Mouse (Mus musculus): ENCODE results near the gene Efna4. TPM values are rescaled to one million over a fixed set of nuclear protein-coding genes. Genes with fewer than 3 reads are reported as not detected.
A peak's percentile ranks its signal among the peaks of the same experiment; 100 is the strongest.

The Efna4 gene
- polyA plus RNA-seq, 1 experiment from 2014 or later = 20.5 TPM

DNA sequence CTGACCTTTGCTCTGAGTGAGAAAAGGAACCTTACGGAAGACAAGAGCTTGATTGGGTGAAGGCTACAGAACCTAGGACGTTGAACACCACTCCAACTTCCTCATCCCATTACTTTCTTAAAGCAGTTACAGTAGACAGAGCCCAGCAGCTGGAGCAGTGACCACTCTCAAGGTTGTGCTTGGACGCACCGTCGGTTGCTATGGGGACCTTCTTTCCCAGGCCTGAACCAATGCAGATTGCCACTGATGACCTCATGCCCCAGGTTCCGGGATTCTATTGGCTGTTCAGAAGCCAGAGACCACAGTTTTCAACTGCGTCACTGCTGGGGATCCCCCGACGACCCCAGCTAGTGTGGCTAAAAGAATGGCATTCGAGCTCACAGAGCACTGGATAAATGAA is 6.9 kb downstream of the Efna4 start:
- ATAC-seq (ENCODE audit: insufficient read depth, low FRiP score, low TSS enrichment) = peak; percentile 48; the same call in 1 of the 2 replicates
- peaks cover 3% of the 10 kb centered on the region; the same call in 1 of the 2 replicates for H3K36me3 ChIP-seq (ENCODE audit: control insufficient read depth, insufficient read depth, low read length)
- DNase-seq (ENCODE audit: low spot score) = peak; percentile 57
- H3K9me3 ChIP-seq (ENCODE audit: control insufficient read depth, low read length) = no peaks in the 10 kb centered on the region
- peaks cover 28% of the 10 kb centered on the region for H3K4me1 ChIP-seq (ENCODE audit: control insufficient read depth, insufficient read depth, low read length)
- 19% methylated on average over 10 of the region's 10 CpGs for WGBS
- no peaks in the 10 kb centered on the region for H3K27me3 ChIP-seq (ENCODE audit: control insufficient read depth, insufficient read depth, low read length)
- no peak overlapping the region for H3K4me3 ChIP-seq (ENCODE audit: low read depth, low read length)
- no peak overlapping the region for H3K9ac ChIP-seq (ENCODE audit: low read length)
- no peak overlapping the region for H3K27ac ChIP-seq (ENCODE audit: low read depth, low read length)
- H3K4me2 ChIP-seq (ENCODE audit: low read depth) = no peak overlapping the region

- peak overlapping the region; percentile 5; the same call in 1 of the 2 replicates for H3K4me2 ChIP-seq (ENCODE audit: low read depth)
- DNase-seq (ENCODE audit: low spot score) (no peak), ATAC-seq (ENCODE audit: insufficient read depth, low FRiP score, low TSS enrichment) (no peak)
- whole genome bisulfite sequencing = 48% methylated on average over 3 of the region's 3 CpGs
- H3K9ac ChIP-seq (ENCODE audit: low read length) = no peak overlapping the region
- no peaks in the 10 kb centered on the region for H3K27me3 ChIP-seq (ENCODE audit: control insufficient read depth, insufficient read depth, low read length)
- H3K4me1 ChIP-seq (ENCODE audit: control insufficient read depth, insufficient read depth, low read length) = peaks cover 25% of the 10 kb centered on the region
- H3K36me3 ChIP-seq (ENCODE audit: control insufficient read depth, insufficient read depth, low read length) = peaks cover 3% of the 10 kb centered on the region; the same call in 1 of the 2 replicates
- H3K4me3 ChIP-seq (ENCODE audit: low read depth, low read length) = no peak overlapping the region
- H3K27ac ChIP-seq (ENCODE audit: low read depth, low read length) = no peak overlapping the region
- H3K9me3 ChIP-seq (ENCODE audit: control insufficient read depth, low read length) = no peaks in the 10 kb centered on the region
Observed at GRCm38 (mm10) chr3:89330346-89330745, 7.5 kb downstream of the Efna4 start.

DNA sequence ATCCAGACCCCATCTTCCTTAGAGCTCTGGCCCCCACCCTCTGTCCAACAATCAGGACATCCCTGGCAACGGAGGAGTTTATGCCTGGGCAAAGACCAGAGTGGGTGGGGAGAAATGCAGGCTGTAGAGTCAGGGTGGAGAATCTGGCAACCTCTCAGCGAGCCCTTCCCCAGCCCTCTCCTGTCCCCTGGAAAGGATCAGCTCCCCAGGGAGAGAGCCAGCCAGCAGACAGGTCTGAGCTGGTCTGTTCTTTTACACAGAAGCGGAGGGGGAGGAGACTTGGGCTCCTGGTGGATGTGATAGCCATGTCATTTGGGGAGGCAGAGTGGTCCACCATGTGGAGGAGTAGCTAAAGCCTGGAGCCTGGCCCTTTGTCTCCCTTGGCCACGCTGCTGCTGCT is 9.2 kb downstream of the Efna4 start:
- Histone ChIP-seq H3K4me3 (ENCODE audit: low read depth, low read length) (no peak overlapping the region), H3K27ac (ENCODE audit: low read depth, low read length) (no peak overlapping the region), H3K4me1 (ENCODE audit: control insufficient read depth, insufficient read depth, low read length) (peaks cover 25% of the 10 kb centered on the region), H3K4me2 (ENCODE audit: low read depth) (no peak overlapping the region), H3K27me3 (ENCODE audit: control insufficient read depth, insufficient read depth, low read length) (no peaks in the 10 kb centered on the region), H3K36me3 (ENCODE audit: control insufficient read depth, insufficient read depth, low read length) (no peaks in the 10 kb centered on the region), H3K9ac (ENCODE audit: low read length) (no peak overlapping the region), H3K9me3 (ENCODE audit: control insufficient read depth, low read length) (no peaks in the 10 kb centered on the region)
- ATAC-seq (ENCODE audit: insufficient read depth, low FRiP score, low TSS enrichment) (no peak), DNase-seq (ENCODE audit: low spot score) (no peak)
- 14% methylated on average over 4 of the region's 4 CpGs for WGBS

DNA sequence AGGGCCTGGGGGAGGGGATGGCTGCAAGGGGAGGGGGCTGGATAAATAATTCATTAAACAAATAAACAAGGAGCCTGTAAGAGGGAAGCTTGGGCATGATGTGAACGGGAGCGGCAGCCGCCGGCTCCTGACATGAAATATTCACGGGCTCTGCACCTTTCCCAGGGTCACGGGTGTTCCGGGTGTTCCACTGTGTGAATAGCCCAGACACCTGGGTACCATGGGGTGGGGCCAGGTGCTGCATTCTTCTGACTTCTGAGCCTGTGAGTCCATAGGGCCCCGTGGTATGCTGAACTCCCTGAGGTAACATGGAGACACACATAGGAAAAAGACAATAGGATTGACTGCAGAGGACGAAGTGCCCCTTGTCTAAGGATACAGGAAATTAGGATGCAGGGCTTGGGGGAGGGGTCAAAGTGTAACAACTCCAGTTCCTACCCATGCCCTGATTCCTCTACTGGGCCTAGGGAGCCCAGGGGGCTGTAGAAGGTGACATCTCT is 10.4 kb downstream of the Efna4 start:
- peak; percentile 45 for DNase-seq (ENCODE audit: low spot score)
- no peak; the same call in 1 of the 2 replicates for ATAC-seq (ENCODE audit: insufficient read depth, low FRiP score, low TSS enrichment)
- peaks cover under 1% of the 10 kb centered on the region; the same call in 1 of the 2 replicates for H3K27me3 ChIP-seq (ENCODE audit: control insufficient read depth, insufficient read depth, low read length)

GRCm38 (mm10) chr3:89325882-89326281 is 11.9 kb downstream of the Efna4 start:
- H3K36me3 ChIP-seq (ENCODE audit: control insufficient read depth, insufficient read depth, low read length) = no peaks in the 10 kb centered on the region
- peaks cover 18% of the 10 kb centered on the region for H3K4me1 ChIP-seq (ENCODE audit: control insufficient read depth, insufficient read depth, low read length)
- WGBS = 92% methylated on average over 8 of the region's 8 CpGs
- DNase-seq (ENCODE audit: low spot score) = no peak
- no peak for ATAC-seq (ENCODE audit: insufficient read depth, low FRiP score, low TSS enrichment)
- H3K27me3 ChIP-seq (ENCODE audit: control insufficient read depth, insufficient read depth, low read length) = peaks cover 12% of the 10 kb centered on the region
- no peaks in the 10 kb centered on the region for H3K9me3 ChIP-seq (ENCODE audit: control insufficient read depth, low read length)
- H3K4me2 ChIP-seq (ENCODE audit: low read depth) = no peak overlapping the region
- H3K27ac ChIP-seq (ENCODE audit: low read depth, low read length) = no peak overlapping the region
- H3K4me3 ChIP-seq (ENCODE audit: low read depth, low read length) = no peak overlapping the region
- H3K9ac ChIP-seq (ENCODE audit: low read length) = no peak overlapping the region

More for the DNA sequence above, 10.4 kb downstream of the Efna4 start:
- Histone ChIP-seq H3K36me3 (ENCODE audit: control insufficient read depth, insufficient read depth, low read length) (no peaks in the 10 kb centered on the region), H3K4me2 (ENCODE audit: low read depth) (no peak overlapping the region), H3K27ac (ENCODE audit: low read depth, low read length) (peak overlapping the region; percentile 71), H3K4me1 (ENCODE audit: control insufficient read depth, insufficient read depth, low read length) (peaks cover 16% of the 10 kb centered on the region), H3K9ac (ENCODE audit: low read length) (no peak overlapping the region), H3K4me3 (ENCODE audit: low read depth, low read length) (no peak overlapping the region), H3K9me3 (ENCODE audit: control insufficient read depth, low read length) (no peaks in the 10 kb centered on the region)
- WGBS = 36% methylated on average over 9 of the region's 9 CpGs

- peak; percentile 89 for DNase-seq (ENCODE audit: low spot score)
- under 1% methylated on average over 43 of the region's 53 CpGs for WGBS
- Histone ChIP-seq H3K27me3 (ENCODE audit: control insufficient read depth, insufficient read depth, low read length) (peaks cover 43% of the 10 kb centered on the region), H3K4me1 (ENCODE audit: control insufficient read depth, insufficient read depth, low read length) (peaks cover 36% of the 10 kb centered on the region), H3K9me3 (ENCODE audit: control insufficient read depth, low read length) (no peaks in the 10 kb centered on the region), H3K9ac (ENCODE audit: low read length) (peak within 1 kb of the TSS; percentile 88), H3K36me3 (ENCODE audit: control insufficient read depth, insufficient read depth, low read length) (no peaks in the 10 kb centered on the region), H3K4me2 (ENCODE audit: low read depth) (peak within 1 kb of the TSS; percentile 70), H3K27ac (ENCODE audit: low read depth, low read length) (peak within 1 kb of the TSS; percentile 96), H3K4me3 (ENCODE audit: low read depth, low read length) (peak within 1 kb of the TSS; percentile 58)
- peak; percentile 8; the same call in 1 of the 2 replicates for ATAC-seq (ENCODE audit: insufficient read depth, low FRiP score, low TSS enrichment)
Observed at GRCm38 (mm10) chr3:89322514-89323165, 15.2 kb downstream of the Efna4 start, which contains the start of gene Efna3. Efna3 (minus strand) TSS chr3:89322965.

GRCm38 (mm10) chr3:89322131-89322500 is 15.7 kb downstream of the Efna4 start:
- no peaks in the 10 kb centered on the region for H3K36me3 ChIP-seq (ENCODE audit: control insufficient read depth, insufficient read depth, low read length)
- H3K4me3 ChIP-seq (ENCODE audit: low read depth, low read length) = peak overlapping the region; percentile 58
- peak overlapping the region; percentile 70 for H3K4me2 ChIP-seq (ENCODE audit: low read depth)
- ATAC-seq (ENCODE audit: insufficient read depth, low FRiP score, low TSS enrichment) (no peak), DNase-seq (ENCODE audit: low spot score) (peak; percentile 48)
- peaks cover 35% of the 10 kb centered on the region for H3K4me1 ChIP-seq (ENCODE audit: control insufficient read depth, insufficient read depth, low read length)
- H3K9ac ChIP-seq (ENCODE audit: low read length) = peak overlapping the region; percentile 88
- WGBS = under 1% methylated on average over 14 of the region's 14 CpGs
- H3K27ac ChIP-seq (ENCODE audit: low read depth, low read length) = peak overlapping the region; percentile 96
- H3K9me3 ChIP-seq (ENCODE audit: control insufficient read depth, low read length) = no peaks in the 10 kb centered on the region
- H3K27me3 ChIP-seq (ENCODE audit: control insufficient read depth, insufficient read depth, low read length) = peaks cover 44% of the 10 kb centered on the region

DNA sequence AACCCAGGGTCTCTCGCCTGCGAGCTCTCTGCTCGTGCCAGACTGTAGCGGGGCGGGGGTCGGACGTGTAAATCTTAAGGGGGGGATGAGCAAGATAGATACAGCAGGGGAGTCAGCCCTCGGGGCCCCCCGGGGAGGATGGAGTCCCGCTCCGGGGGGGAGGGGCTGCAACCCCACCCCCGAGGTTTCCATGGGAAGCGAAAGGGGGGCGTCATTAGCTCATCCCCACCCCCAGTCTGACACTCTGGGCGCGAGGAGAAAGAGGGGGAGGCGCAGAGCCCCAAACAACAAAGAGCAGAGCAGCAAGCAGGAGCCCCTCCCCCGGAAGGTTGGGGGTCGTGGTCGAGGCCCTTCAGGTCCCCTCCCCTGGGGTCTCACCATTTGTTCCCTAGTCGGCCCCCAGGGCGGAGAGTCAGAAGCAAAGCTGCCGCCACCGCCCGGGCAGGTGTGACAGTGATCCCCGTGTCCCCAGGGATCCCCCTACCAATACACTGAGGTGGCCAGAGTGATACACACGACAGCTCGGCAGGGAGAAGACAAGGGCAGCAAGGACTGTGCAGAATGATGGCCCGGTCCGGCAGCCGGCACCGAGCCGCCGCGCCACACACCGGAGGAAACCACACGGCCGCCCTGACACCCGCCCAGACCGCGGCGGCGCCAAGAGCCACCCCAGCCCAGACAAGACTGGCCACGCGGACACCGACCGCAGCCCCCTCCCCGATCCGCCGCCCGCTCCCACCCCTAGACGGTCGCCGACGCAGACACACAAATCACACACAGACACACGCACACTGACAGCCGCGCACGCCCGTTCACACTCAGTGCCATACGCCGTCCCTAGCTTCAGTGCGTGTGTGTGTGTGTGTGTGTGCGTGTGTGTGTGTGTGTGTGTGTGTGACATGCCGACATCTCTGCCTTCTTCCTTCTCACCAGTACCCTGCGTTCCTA is 16.4 kb downstream of the Efna4 start:
- H3K9me3 ChIP-seq (ENCODE audit: control insufficient read depth, low read length) = no peaks in the 10 kb centered on the region
- under 1% methylated on average over 56 of the region's 66 CpGs for WGBS
- peaks cover 39% of the 10 kb centered on the region for H3K4me1 ChIP-seq (ENCODE audit: control insufficient read depth, insufficient read depth, low read length)
- peak; percentile 54 for ATAC-seq (ENCODE audit: insufficient read depth, low FRiP score, low TSS enrichment)
- H3K27me3 ChIP-seq (ENCODE audit: control insufficient read depth, insufficient read depth, low read length) = peaks cover 46% of the 10 kb centered on the region
- DNase-seq (ENCODE audit: low spot score) = peak; percentile 62
- no peaks in the 10 kb centered on the region for H3K36me3 ChIP-seq (ENCODE audit: control insufficient read depth, insufficient read depth, low read length)
- H3K27ac ChIP-seq (ENCODE audit: low read depth, low read length) = peak overlapping the region; percentile 96
- H3K4me2 ChIP-seq (ENCODE audit: low read depth) = peak overlapping the region; percentile 70
- H3K4me3 ChIP-seq (ENCODE audit: low read depth, low read length) = peak overlapping the region; percentile 58
- peak overlapping the region; percentile 88 for H3K9ac ChIP-seq (ENCODE audit: low read length)

All from neural tube, embryonic 11.5 days (tissue).